Mouse (Mus musculus): ENCODE data around the gene Dhrs11. TPM values are rescaled to one million over a fixed set of nuclear protein-coding genes. Genes with fewer than 3 reads are reported as not detected.
"Not testable (repeated sequence)": the region's sequence is repeated elsewhere in the genome, so short reads cannot be mapped to it uniquely, and the experiment has no call there.

Gene Dhrs11
- polyA plus RNA-seq (2015; fragmentation: Nextera tagmentation; extraction: Ambion mirVana): 25.5 and 29.5 TPM in 2 replicates

DNA sequence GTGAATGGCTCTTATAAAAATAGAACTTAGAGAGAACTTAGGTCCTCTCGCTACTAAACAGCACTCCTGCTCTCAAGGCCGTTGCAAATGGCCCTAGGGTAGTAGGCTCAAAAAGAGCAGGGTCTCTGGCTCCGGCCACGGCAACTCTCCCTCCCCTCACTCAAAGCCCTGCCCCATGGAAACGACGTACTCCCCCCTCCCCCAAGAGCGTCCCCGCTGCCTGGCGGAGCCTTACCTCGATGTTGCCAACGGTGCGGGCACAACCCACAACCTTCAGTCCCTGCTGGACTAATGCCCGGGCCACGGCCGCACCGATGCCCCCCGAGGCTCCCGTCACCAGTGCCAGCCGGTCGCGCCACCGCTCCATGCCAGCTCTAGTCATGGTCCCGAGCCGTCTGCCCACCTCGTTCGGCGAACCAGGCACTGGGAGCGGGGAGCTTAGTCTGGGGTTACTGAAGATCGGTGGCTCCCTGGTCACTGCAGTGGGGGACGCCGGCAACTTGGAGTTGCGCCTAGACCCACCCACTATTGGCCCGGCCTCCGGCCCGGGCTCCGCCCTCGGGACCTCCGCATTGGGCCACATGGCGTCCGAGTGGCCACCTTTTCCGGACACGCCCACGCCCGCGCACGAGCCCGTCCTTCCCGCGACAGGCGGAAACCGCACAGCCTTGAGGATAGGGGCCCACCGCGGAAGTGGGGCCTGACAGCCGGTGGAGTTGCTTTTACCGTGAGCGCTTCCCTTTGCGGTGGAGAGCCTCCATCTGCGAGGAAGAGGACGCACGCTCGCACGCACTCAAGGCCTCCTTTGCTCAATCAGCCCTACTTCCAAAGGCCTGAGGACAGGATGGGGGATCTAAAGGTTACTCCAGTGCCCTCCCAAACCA lies at the start of gene Dhrs11:
Dhrs11 (minus strand) TSS at position 479 of the 884 bp plus-strand sequence.
- Histone ChIP-seq H3K9ac (ENCODE audit: low read length) (peak within 1 kb of the TSS; percentile 91), H3K27ac (ENCODE audit: low read length) (peak within 1 kb of the TSS; percentile 83), H3K4me3 (replicated peaks; ENCODE audit: low read length) (peak within 1 kb of the TSS; percentile 91), H3K27me3 (ENCODE audit: control insufficient read depth, insufficient read depth, low read length) (no peaks in the 10 kb centered on the region), H3K4me2 (ENCODE audit: low read depth, low read length) (peak within 1 kb of the TSS; percentile 95), H3K9me3 (replicated peaks; ENCODE audit: control insufficient read depth, low read length) (no peaks in the 10 kb centered on the region), H3K36me3 (ENCODE audit: control insufficient read depth, insufficient read depth, low read length) (0 out of 2 replicates have a peak, but pooled peaks cover 3% of the 10 kb centered on the region), H3K4me1 (ENCODE audit: control insufficient read depth, insufficient read depth, low read length) (peaks cover 20% of the 10 kb centered on the region)
- under 1% methylated on average over 62 of the region's 62 CpGs for WGBS
- peak; percentile 97 for ATAC-seq (ENCODE audit: insufficient read depth, low FRiP score)

DNA sequence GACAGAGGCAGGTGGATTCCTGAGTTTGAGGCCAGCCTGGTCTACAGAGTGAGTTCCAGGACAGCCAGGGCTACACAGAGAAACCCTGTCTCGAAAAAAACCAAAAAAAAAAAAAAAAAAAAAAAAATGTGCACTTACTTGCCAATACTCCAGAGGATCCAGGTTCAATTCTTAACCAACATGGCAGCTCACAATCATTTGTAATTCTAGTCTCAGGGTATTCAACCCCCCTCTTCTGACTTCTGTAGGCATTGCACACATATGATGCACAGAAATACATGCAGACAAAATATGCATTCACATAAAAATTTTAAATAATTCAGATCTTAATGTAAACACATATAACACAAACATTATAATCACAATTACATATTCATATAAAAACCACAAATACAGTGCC lies 47.2 kb upstream of the Dhrs11 start:
- not testable (repeated sequence) for H3K4me2 ChIP-seq (ENCODE audit: low read depth, low read length); H3K27me3 ChIP-seq (ENCODE audit: control insufficient read depth, insufficient read depth, low read length); H3K4me1 ChIP-seq (ENCODE audit: control insufficient read depth, insufficient read depth, low read length); H3K36me3 ChIP-seq (ENCODE audit: control insufficient read depth, insufficient read depth, low read length); ATAC-seq (ENCODE audit: insufficient read depth, low FRiP score); H3K27ac ChIP-seq (ENCODE audit: low read length); H3K9ac ChIP-seq (ENCODE audit: low read length); H3K4me3 ChIP-seq (replicated peaks; ENCODE audit: low read length); H3K9me3 ChIP-seq (replicated peaks; ENCODE audit: control insufficient read depth, low read length)
- WGBS: no CpG with 5 or more reads among the region's 1 CpGs

DNA sequence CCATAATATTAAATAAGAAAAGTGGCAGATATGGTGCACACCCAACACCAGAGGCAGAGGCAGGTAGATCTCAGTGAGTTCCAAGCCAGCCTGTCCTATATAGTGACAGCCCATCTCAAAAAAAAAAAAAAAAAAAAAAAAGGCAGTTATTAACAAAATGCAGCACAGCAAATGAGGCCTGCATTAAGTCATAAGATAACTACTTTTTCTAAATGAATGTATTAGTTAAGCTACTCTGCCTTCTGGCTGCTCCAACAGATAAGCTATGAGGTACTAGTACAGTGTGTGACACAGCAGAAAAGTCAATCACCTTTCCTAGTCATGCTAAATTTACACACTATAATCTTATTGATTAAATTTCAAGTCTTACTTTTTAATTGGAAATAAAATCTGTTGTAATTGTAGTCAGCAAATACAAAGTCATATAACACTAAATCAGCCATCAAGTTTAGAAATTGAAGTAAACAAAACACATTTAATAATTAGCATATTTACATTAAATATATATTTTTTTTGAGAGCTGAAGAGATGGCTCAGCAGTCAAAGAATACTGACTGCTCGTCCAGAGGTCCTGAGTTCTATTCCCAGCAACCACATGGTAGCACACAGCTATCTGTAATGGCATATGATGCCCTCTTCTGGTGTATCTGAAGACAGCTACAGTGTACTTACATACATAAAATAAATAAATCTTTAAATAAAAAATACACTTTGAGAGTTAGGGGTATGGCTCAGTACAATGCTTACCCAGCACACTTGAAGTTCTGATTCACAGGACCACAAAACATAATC lies 44.4 kb upstream of the Dhrs11 start:
- no peaks in the 10 kb centered on the region for H3K9me3 ChIP-seq (replicated peaks; ENCODE audit: control insufficient read depth, low read length)
- no peak for ATAC-seq (ENCODE audit: insufficient read depth, low FRiP score)
- peaks cover 8% of the 10 kb centered on the region; the same call in 1 of the 2 replicates for H3K4me1 ChIP-seq (ENCODE audit: control insufficient read depth, insufficient read depth, low read length)
- no peak overlapping the region for H3K27ac ChIP-seq (ENCODE audit: low read length)
- H3K27me3 ChIP-seq (ENCODE audit: control insufficient read depth, insufficient read depth, low read length): no peaks in the 10 kb centered on the region
- H3K36me3 ChIP-seq (ENCODE audit: control insufficient read depth, insufficient read depth, low read length): no peaks in the 10 kb centered on the region
- no peak overlapping the region for H3K4me2 ChIP-seq (ENCODE audit: low read depth, low read length)
- no peak overlapping the region for H3K9ac ChIP-seq (ENCODE audit: low read length)
- WGBS: 71% methylated on average over 1 of the region's 1 CpGs
- H3K4me3 ChIP-seq (replicated peaks; ENCODE audit: low read length): no peak overlapping the region

DNA sequence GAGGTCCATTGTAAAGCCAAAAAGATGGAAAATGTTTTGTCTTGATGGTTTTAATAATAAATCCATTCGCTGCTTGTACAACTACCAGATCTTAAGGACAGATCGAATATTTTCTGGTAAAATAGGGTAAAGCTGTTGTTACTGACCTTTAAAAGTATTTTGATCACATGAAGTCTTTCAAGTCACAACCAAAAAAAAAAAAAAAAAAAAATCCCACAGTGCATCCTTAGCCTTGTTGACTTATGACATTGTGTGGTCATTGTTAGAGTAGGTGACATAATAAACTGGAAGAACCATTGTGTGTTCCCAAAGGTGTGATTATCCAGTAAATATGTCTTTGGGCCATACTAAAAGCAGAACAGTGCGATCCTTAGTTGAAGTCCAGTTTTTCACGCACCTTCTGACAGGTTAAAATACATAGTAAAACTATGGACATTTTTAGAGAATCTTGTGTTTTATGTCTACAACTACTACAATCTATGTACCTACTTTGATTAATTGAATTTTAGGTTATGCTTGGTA lies 42.8 kb upstream of the Dhrs11 start:
- peak overlapping the region; percentile 97 for H3K4me3 ChIP-seq (replicated peaks; ENCODE audit: low read length)
- H3K27me3 ChIP-seq (ENCODE audit: control insufficient read depth, insufficient read depth, low read length): no peaks in the 10 kb centered on the region
- ATAC-seq (ENCODE audit: insufficient read depth, low FRiP score): no peak
- H3K9me3 ChIP-seq (replicated peaks; ENCODE audit: control insufficient read depth, low read length): no peaks in the 10 kb centered on the region
- peak overlapping the region; percentile 97 for H3K9ac ChIP-seq (ENCODE audit: low read length)
- peak overlapping the region; percentile 57 for H3K4me2 ChIP-seq (ENCODE audit: low read depth, low read length)
- peak overlapping the region; percentile 100 for H3K27ac ChIP-seq (ENCODE audit: low read length)
- 62% methylated on average over 4 of the region's 4 CpGs for WGBS
- H3K36me3 ChIP-seq (ENCODE audit: control insufficient read depth, insufficient read depth, low read length): no peaks in the 10 kb centered on the region
- H3K4me1 ChIP-seq (ENCODE audit: control insufficient read depth, insufficient read depth, low read length): peaks cover 8% of the 10 kb centered on the region; the same call in 1 of the 2 replicates

DNA sequence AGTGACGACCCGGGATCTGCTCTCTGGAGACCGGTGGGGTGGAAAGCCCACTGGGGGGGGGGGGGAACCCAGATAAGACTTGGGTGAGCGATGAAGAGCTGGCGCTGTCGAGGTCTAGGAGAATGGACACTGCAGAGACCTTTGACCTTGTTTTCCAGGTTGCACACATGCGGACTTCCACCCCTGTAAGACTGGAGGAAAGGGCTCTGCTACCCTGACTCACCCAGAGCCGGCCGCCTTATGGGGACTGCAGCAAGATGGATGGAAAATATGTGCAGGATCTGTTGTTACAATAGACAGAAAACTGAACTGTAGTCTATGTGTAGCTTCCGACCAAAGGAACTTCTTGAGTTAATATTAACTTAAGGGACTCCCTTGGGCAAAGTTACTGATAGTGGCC lies 42.3 kb upstream of the Dhrs11 start:
- Histone ChIP-seq H3K36me3 (ENCODE audit: control insufficient read depth, insufficient read depth, low read length) (no peaks in the 10 kb centered on the region), H3K9ac (ENCODE audit: low read length) (peak overlapping the region; percentile 97), H3K27ac (ENCODE audit: low read length) (peak overlapping the region; percentile 100), H3K4me3 (replicated peaks; ENCODE audit: low read length) (peak overlapping the region; percentile 97), H3K9me3 (replicated peaks; ENCODE audit: control insufficient read depth, low read length) (no peaks in the 10 kb centered on the region), H3K4me2 (ENCODE audit: low read depth, low read length) (peak overlapping the region; percentile 57), H3K27me3 (ENCODE audit: control insufficient read depth, insufficient read depth, low read length) (no peaks in the 10 kb centered on the region), H3K4me1 (ENCODE audit: control insufficient read depth, insufficient read depth, low read length) (peaks cover 10% of the 10 kb centered on the region; the same call in 1 of the 2 replicates)
- 0% methylated on average over 10 of the region's 10 CpGs for WGBS
- no peak; the same call in 1 of the 2 replicates for ATAC-seq (ENCODE audit: insufficient read depth, low FRiP score)

DNA sequence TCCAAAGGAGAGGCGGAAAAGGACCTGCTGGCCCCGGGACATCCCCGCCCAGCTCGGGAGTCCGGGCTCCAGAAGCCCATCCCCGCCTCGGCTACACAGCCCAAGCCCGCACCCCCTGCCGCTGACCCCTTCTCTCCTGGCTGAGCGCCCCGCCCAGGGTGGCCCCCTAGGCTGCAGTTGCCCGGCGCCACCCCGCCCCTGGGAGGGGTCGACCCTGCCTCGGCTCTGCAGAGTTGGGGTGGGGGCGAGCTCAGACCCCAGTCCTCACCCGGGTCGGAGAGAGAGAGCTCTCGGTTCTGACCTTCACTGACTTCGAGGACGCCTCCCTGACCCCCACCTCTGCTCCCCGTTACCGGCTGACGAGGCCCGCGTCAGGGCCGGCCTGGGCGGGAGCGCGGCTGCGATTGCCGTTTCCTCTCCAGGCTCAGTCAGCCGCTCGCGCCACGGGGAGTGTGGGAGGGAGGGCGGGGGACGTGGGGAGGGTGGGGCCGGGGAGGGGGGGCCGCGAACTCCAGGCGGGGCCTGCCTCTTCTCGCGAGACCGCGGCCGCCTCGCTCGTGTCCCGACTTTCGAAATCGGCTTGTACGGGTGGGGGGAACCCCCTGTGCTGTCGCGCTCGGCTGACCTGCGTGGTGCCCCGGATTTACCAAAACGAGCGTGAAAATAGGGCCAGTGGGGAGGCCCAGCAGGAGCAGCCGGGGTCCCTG lies 41.7 kb upstream of the Dhrs11 start, which contains the start of gene Ggnbp2:
Ggnbp2 (minus strand) TSS at position 481 of the 707 bp plus-strand sequence.
- peak within 1 kb of the TSS; percentile 100 for H3K27ac ChIP-seq (ENCODE audit: low read length)
- ATAC-seq (ENCODE audit: insufficient read depth, low FRiP score): peak; percentile 90
- H3K27me3 ChIP-seq (ENCODE audit: control insufficient read depth, insufficient read depth, low read length): no peaks in the 10 kb centered on the region
- peak within 1 kb of the TSS; percentile 97 for H3K9ac ChIP-seq (ENCODE audit: low read length)
- H3K9me3 ChIP-seq (replicated peaks; ENCODE audit: control insufficient read depth, low read length): no peaks in the 10 kb centered on the region
- under 1% methylated on average over 50 of the region's 62 CpGs for whole genome bisulfite sequencing
- no peaks in the 10 kb centered on the region for H3K36me3 ChIP-seq (ENCODE audit: control insufficient read depth, insufficient read depth, low read length)
- H3K4me1 ChIP-seq (ENCODE audit: control insufficient read depth, insufficient read depth, low read length): peaks cover 13% of the 10 kb centered on the region; the same call in 1 of the 2 replicates
- H3K4me2 ChIP-seq (ENCODE audit: low read depth, low read length): peak within 1 kb of the TSS; percentile 90
- peak within 1 kb of the TSS; percentile 97 for H3K4me3 ChIP-seq (replicated peaks; ENCODE audit: low read length)

DNA sequence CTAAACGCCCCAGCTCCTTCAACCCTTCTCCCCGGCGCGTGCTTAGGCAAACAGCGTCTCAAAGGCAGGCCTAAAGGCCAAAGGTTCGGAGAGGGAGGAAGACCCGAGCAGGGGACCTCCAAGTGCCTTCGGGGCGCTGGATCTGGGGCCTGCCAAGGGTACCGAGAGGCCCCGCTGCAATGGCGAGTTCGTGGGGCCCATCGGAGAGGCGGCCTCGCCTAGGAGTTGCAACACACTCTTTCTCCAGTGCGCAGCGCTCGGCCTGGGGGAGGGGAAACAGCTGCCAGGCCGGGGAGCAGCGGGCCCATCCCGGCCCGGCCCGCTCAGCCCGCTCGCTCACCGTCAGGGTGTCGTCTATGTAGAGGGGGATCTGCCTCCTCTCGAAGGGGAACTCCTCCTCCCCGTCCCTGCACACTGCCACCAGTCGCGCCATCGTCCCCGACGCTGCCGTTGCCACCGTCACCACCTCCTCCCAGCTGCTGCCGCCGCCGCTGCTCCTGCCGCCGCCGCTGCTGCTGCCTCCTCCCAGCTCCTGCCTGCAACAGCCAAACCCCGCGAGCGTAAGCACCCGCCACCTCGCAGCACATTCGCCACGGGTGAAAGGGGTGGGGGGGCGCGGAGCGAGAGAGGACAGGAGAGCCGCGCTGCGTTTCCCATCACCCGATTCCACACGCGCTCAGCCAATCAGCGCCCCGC lies 40.9 kb upstream of the Dhrs11 start:
- Histone ChIP-seq H3K36me3 (ENCODE audit: control insufficient read depth, insufficient read depth, low read length) (0 out of 2 replicates have a peak, but pooled peaks cover 4% of the 10 kb centered on the region), H3K9me3 (replicated peaks; ENCODE audit: control insufficient read depth, low read length) (no peaks in the 10 kb centered on the region), H3K27me3 (ENCODE audit: control insufficient read depth, insufficient read depth, low read length) (no peaks in the 10 kb centered on the region), H3K9ac (ENCODE audit: low read length) (peak overlapping the region; percentile 96), H3K4me1 (ENCODE audit: control insufficient read depth, insufficient read depth, low read length) (peaks cover 19% of the 10 kb centered on the region; the same call in 1 of the 2 replicates), H3K4me2 (ENCODE audit: low read depth, low read length) (peak overlapping the region; percentile 90), H3K27ac (ENCODE audit: low read length) (peak overlapping the region; percentile 100), H3K4me3 (replicated peaks; ENCODE audit: low read length) (peak overlapping the region; percentile 97)
- ATAC-seq (ENCODE audit: insufficient read depth, low FRiP score): peak; percentile 85
- WGBS: under 1% methylated on average over 54 of the region's 61 CpGs

DNA sequence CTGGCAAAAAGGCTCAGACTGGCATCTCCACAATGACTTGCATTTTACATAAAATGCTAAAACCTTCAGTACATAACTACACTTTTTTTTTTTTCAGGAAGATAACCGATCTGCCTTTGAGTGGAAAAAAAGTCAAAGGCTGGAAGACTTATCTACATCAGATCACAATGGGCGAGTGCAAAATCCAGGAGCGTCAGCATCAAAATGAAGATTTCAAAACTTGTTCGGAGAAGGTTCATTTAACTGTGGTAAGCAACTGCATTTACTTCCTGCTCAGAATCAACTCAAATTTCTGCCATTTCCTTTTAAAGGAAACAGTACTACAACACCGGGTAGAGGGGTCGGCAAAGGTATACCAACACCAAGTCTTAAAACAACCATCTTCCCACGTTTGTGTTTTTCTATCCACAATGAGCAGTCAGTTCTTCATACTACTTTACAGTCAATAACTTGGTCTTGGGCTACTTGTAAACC lies 40.0 kb upstream of the Dhrs11 start:
- H3K4me3 ChIP-seq (replicated peaks; ENCODE audit: low read length): peak overlapping the region; percentile 97
- H3K9me3 ChIP-seq (replicated peaks; ENCODE audit: control insufficient read depth, low read length): no peaks in the 10 kb centered on the region
- peak overlapping the region; percentile 96 for H3K9ac ChIP-seq (ENCODE audit: low read length)
- H3K27ac ChIP-seq (ENCODE audit: low read length): peak overlapping the region; percentile 100
- WGBS: 9% methylated on average over 7 of the region's 7 CpGs
- H3K27me3 ChIP-seq (ENCODE audit: control insufficient read depth, insufficient read depth, low read length): no peaks in the 10 kb centered on the region
- no peak for ATAC-seq (ENCODE audit: insufficient read depth, low FRiP score)
- peak overlapping the region; percentile 90 for H3K4me2 ChIP-seq (ENCODE audit: low read depth, low read length)
- H3K4me1 ChIP-seq (ENCODE audit: control insufficient read depth, insufficient read depth, low read length): peaks cover 19% of the 10 kb centered on the region; the same call in 1 of the 2 replicates
- 0 out of 2 replicates have a peak, but pooled peaks cover 4% of the 10 kb centered on the region for H3K36me3 ChIP-seq (ENCODE audit: control insufficient read depth, insufficient read depth, low read length)

Measured in stomach, embryonic 16.5 days (tissue).